Mouse (Mus musculus) frontal cortex, postnatal 25 days (tissue): ENCODE data around the gene Evx2.

Source experiments
- DNase-seq, 2 experiments: peaks; one replicate each; pipeline ENCODE4 v3.0.0; 2022; ENCODE audit warnings: low spot score in 2 of 2

Evx2 gene

GRCm38 (mm10) chr2:74620368-74620767 is 39.0 kb downstream of the Evx2 start:
- no peak for DNase-seq

GRCm38 (mm10) chr2:74619676-74620246 is 39.6 kb downstream of the Evx2 start:
- no peak for DNase-seq

- DNase-seq = no peak
Observed at GRCm38 (mm10) chr2:74617706-74618105, 41.7 kb downstream of the Evx2 start.

- DNase-seq = no peak
Observed at GRCm38 (mm10) chr2:74611406-74611805, 48.0 kb downstream of the Evx2 start.

- no peak for DNase-seq
Observed at GRCm38 (mm10) chr2:74609350-74609749, 50.0 kb downstream of the Evx2 start.

GRCm38 (mm10) chr2:74606087-74606760 is 53.1 kb downstream of the Evx2 start:
- no peak for DNase-seq

- DNase-seq = no peak
Observed at GRCm38 (mm10) chr2:74604011-74604410, 55.3 kb downstream of the Evx2 start.
